ENCODE assay signal across 11 mouse cellular contexts in genomic region chr5:144381782-144382181, GRCm38 (mm10). TPM values are rescaled to one million over a fixed set of nuclear protein-coding genes. Genes with fewer than 3 reads are reported as not detected.
A peak's percentile ranks its signal among the peaks of the same experiment; 100 is the strongest.
DNase-seq lines count a peak whose midpoint lies in the region; ATAC-seq and TF ChIP-seq lines count a peak whose summit lies in the region.
"Had no signal": no experiment of that assay in that cellular context is flagged by ENCODE, and none has a peak within 500 bp of the region (broad histone marks: within the 10 kb centered on the region; RNA-seq: fewer than 3 reads in every experiment).

No protein-coding gene starts in this region.

- H3K4me3 ChIP-seq in heart, embryonic 12.5 days: no peak overlapping the region
- H3K4me3 ChIP-seq: limb, embryonic 13.5 days had no signal

- no peak for ATAC-seq in heart, embryonic 12.5 days (ENCODE audit: insufficient number of reproducible peaks, low FRiP score)

- peak; percentile 9 to 33 for DNase-seq in heart, postnatal 14 days
- DNase-seq in retina, embryonic 14.5 days (ENCODE audit: low spot score): peak; percentile 21
- DNase-seq in retina, postnatal 1 day: no peak
- no peak for DNase-seq in brain, embryonic 14.5 days (ENCODE audit: low read depth)
- peak; percentile 3 to 24 for DNase-seq in natural killer cell, adult 2 months (ENCODE audit: low spot score in 2 of 2)
- no peak for DNase-seq in frontal cortex, adult 2 months (ENCODE audit: extremely low spot score in 1 of 2, low spot score in 1 of 2)
- DNase-seq: midbrain, embryonic 14.5 days; right cerebral cortex, postnatal 14 days; thymus, postnatal 36 days had no signal

- no peak overlapping the region for H3K4me2 ChIP-seq in heart, embryonic 12.5 days
- H3K4me2 ChIP-seq: limb, embryonic 13.5 days had no signal

- H3K36me3 ChIP-seq in heart, embryonic 12.5 days: no peaks in the 10 kb centered on the region
- H3K36me3 ChIP-seq: limb, embryonic 13.5 days had no signal

- no peak overlapping the region for H3K9ac ChIP-seq in heart, embryonic 12.5 days
- H3K9ac ChIP-seq: limb, embryonic 13.5 days had no signal

- TF ChIP-seq CTCF in brain, embryonic 14.5 days (IDR thresholded peaks at IDR 0.05; ENCODE audit: borderline replicate concordance, extremely low read depth, insufficient read depth, insufficient read length): peak; percentile 14; the same call in 1 of the 2 replicates

- TF ChIP-seq POLR2A in brain, embryonic 14.5 days (IDR thresholded peaks at IDR 0.05; ENCODE audit: borderline replicate concordance, extremely low read depth, insufficient read depth, insufficient read length, poor library complexity, severe bottlenecking): no peak

- H3K4me1 ChIP-seq in heart, embryonic 12.5 days (replicated peaks): no peaks in the 10 kb centered on the region
- H3K4me1 ChIP-seq: limb, embryonic 13.5 days had no signal

- peaks cover 36% of the 10 kb centered on the region for H3K9me3 ChIP-seq in heart, embryonic 12.5 days (replicated peaks)
- H3K9me3 ChIP-seq: limb, embryonic 13.5 days had no signal

- H3K27me3 ChIP-seq in heart, embryonic 12.5 days (replicated peaks): no peaks in the 10 kb centered on the region
- H3K27me3 ChIP-seq: limb, embryonic 13.5 days had no signal

- H3K27ac ChIP-seq in heart, embryonic 12.5 days (ENCODE audit: poor library complexity, severe bottlenecking): no peak overlapping the region
- H3K27ac ChIP-seq: limb, embryonic 13.5 days had no signal

- intact Hi-C loops in heart, postnatal 14 days (cut with DNase I): no loop called here

- WGBS in heart, embryonic 12.5 days: 79% methylated on average over 3 of the region's 3 CpGs

RNA-seq across cellular contexts. Expression of gene Baiap2l1, which starts 23.9 kb away (rescaled TPM):
- 1 to 10 TPM; 5.7 to 5.9 TPM for total RNA-seq in heart, postnatal 14 days (2021)
- polyA plus RNA-seq in heart, embryonic 12.5 days (2016; fragmentation: Nextera tagmentation; extraction: Ambion mirVana): 11.5 and 11.9 TPM in 2 replicates
- 0.55 and 0.89 TPM in 2 replicates for polyA plus RNA-seq in brain, embryonic 14.5 days (2012; rRNA removed)
- polyA plus RNA-seq in frontal cortex, adult 2 months (2012; rRNA removed): 0.42 and 0.55 TPM in 2 replicates

Comparison
In these comparisons a context has a peak if more than half of its experiments do, and no peak if none do; other contexts are left out.
1. DNase-seq: peak in heart, postnatal 14 days (2 of 2), retina, embryonic 14.5 days (single experiment) and natural killer cell, adult 2 months (2 of 2); none in retina, postnatal 1 day (single experiment), brain, embryonic 14.5 days (single experiment) and frontal cortex, adult 2 months (0 of 2).